Mouse (Mus musculus) mesoderm, embryonic 11.5 days (tissue): Measurements from ENCODE around the gene Gap43.
"Not testable (repeated sequence)": the region's sequence is repeated elsewhere in the genome, so short reads cannot be mapped to it uniquely, and the experiment has no call there.

ENCODE experiments used
- DNase-seq: peaks from one replicate; pipeline ENCODE4 v3.0.0-alpha.2; 2012; ENCODE audit warnings: low read depth, low spot score

Gap43 gene

DNA sequence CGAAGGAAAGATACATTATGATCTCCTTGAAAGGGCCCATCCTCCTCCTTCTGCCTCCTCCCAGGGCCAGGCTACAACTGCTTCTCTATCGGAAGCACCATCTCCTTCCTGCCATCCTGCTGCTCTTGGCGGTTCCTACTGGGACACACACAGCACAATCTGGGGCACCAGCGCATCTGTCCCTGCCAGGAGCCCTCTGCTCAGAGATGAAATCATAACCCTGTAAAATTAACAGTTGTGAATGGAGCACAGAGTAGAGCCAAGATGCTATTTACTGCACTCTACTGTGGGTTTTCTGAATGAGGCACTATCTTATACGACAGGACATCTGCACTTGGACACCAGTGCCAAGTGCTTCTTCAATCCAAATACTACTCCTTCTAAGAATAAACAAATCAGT, 46.0 kb downstream of the Gap43 start:
- no peak for DNase-seq

DNA sequence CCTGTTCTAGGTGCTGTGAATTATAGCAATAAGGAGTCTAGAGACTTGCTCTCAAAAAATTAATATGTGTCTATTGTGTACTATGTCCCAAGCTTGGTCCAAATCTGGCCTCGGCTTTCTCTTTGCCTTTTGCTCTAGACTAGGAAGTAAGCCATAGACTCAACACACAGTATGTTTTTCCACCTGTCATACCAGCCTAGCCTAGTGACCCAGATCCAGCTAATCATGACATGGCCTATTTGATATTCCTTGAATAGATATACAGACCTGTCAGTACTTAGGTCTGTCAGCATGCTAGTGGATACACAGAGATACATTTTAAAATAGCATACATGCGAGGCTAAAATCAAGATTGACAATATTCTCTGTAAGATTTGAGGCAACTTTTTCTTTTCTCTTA, 46.4 kb downstream of the Gap43 start:
- no peak for DNase-seq

GRCm38 (mm10) chr16:42291572-42291971, 48.9 kb downstream of the Gap43 start:
- DNase-seq, result no peak

DNA sequence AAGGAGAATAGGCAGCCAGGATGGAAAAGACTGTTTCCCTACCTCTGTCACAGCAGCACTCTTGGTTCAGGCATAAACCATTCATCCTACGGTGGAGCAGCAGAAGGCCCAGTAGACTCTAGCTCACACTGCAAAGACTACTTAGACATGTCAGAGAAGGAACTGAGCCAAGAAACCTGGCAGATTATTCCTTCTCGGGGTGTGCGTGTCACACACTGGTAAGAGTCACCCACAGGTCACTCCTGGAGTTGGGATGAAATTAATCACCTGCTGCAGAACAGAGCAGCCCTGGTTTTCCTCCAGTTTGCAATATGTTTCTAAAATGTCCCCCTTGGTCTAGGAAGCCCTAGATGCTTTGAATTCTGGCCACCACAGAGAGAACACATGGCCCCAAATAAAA, 56.4 kb downstream of the Gap43 start:
- DNase-seq, result no peak

GRCm38 (mm10) chr16:42277713-42278112, 62.7 kb downstream of the Gap43 start:
- DNase-seq, result no peak

DNA sequence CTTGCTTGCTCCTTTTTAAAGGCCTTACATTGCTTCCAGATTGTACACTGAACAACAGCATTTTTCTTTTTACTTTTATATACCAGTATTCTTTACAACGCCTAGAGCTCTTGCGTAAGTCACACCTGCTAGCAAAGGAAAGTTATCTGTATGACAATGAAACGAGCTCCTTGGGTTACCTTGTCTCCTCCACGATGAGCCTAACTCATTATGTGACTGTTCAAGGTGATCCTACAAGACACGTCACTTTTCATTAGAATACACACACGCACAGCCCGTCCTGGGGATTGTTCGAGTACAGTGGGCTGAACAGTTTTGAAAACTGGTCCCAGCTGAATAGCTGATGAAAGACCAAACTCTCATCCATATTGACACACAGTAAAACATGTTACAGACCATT, 63.2 kb downstream of the Gap43 start:
- no peak for DNase-seq

DNA sequence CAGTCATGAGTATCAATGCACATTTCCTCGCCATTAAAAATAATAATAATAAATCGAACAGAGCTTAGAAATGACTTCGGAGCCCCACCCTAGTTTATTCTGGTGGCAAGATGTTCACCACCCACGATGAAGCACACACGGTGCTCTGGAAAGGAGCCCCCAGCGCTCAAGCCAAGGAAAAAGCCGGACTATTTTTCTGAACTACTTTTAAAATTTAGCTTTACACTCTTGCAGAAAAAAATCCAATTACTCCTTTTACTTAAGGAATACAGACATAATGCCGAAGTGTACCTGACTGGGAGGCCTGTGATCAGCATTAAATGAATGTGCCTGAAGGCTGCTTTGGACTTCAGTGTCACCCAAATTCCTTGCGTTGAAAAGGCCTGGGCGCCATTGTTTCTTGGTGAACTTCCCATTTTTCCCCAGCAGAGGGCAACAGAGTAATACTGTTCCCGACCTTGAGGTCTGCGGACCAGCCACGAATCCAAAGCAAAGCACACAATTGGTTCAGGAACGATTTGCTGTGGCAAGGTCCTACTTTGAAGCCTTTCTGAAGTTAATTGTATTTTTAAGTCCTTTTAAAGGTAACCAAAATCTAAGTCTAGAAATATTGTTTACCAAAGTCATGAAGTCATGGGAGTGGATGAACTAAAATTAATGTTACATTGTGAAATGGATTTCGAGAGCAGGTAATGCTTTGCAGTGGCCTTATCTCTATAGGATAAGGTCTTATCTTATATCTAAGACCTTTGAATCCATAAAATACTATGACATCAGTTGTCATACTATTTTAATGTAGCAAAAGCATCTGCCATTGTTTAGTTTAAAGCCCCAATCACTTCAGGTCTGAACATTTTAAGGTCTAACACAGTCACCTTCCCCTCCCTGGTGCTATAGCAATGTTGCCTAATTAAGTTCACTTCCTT, 64.0 kb downstream of the Gap43 start:
- DNase-seq, result peak; percentile 83

DNA sequence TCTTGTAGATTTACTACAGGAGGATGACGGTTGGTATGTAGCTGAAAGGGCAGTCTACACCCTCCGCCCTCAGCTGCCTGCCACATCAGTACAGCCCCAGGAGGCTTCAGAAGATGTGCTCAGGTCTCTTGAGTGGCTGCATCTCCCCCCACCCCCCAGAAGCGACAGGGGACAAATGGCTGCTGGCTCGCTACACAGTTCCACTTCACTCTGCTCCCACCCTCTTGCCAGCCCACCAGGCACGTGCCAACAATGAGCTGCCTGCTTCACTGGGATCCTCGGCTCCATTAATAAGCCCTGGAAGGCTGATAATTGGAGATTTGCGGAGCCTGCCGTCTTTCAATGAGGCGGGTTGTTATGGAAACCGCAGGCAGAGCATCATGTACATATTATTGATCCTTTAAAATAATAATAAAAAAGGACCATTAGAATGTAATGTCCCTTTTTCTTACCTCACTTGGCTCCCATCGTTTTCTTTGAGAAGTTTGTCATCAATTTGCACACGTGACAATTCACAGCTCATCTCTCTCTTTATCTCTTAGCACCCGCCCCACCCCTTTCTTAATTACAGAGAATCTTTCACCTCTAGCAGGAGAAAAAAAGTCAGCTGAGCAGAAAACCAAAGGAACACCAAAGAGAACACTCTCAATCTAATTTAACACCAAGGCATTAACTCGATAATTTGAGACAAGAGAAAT, 64.8 kb downstream of the Gap43 start:
- peak; percentile 23 for DNase-seq

- no peak for DNase-seq
These were observed 69.2 kb downstream of the Gap43 start for GRCm38 (mm10) chr16:42271213-42271612.

DNA sequence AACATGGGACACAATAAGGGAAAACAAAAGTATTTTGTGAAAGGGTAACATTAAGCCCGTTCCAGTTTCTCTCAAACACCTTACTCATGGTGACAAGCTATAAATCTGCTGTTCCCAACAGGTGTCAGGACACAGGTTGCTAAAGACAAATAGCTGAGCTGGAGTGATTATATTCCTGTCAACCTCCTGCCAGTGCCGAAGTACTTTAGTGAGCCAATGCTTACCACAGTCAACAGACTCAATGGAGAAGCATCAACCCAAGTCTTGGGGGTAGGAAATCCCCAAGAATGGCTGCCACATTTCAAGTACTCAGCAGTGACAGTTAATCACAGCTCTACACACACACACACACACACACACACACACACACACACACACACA, 70.9 kb downstream of the Gap43 start:
- no peak for DNase-seq

DNA sequence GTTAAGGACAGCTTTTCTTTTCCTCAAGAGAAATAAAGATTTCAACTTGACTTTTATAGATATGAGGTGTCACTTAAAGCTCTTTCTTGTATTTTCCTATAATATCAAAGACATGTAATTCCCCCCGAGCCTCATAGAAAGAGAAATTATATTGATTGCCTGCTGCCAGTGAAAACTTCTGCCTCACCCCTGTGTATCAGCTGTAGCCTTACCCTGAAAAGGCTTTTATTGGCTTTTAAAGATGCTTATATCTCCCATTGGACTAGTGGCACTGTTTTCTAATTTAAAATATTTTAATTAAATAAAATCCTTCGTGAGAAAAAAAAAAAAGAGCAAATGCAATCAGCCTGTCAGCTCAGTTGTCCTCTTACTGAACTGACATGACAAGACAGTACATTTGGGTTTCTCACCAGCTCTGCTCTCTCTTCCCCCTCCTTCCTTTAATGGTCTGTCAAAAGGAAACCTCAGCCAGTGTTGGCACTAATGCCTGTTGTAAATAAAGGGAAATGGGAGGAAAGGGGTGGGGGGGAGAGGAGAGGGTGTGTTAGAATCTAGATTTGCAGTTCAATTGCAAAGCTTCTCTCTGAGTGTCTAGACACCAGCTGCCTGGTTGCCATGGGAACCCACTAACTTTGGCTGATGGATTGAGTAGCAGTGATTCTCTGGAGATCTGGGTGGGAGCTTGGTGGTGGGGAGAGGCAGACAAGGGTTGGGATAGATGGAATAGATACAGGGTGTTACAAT, 71.4 kb downstream of the Gap43 start:
- peak; percentile 90 for DNase-seq

GRCm38 (mm10) chr16:42265185-42265584, 75.3 kb downstream of the Gap43 start:
- no peak for DNase-seq

DNA sequence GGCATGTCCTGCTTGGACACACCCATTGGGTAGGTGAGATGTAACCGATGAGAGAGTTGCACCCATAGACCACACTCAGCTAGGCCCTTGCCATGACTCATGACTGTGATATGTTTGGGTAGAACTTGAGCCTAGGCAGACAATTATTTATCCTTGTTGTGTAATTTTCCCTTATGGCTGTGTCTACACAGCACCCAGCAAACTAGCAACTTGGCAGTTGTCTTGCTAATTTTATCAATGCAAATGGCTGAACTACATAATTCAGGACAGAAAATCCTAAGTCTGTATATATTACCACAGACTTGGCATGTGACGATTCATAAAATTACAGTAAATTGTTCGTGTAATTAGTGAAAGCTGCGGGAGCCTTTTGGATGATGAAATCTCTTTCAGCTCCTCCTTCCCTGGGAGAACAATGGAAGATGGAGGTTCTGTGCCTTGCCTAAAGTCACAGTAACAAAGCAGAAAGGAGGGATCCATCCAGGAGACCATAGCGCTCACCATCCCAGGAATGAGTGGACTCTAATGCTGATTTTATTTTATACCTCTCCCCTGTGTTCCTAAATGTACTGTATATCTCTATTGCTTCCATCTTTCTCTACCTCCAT, 77.4 kb downstream of the Gap43 start:
- DNase-seq, result no peak

DNA sequence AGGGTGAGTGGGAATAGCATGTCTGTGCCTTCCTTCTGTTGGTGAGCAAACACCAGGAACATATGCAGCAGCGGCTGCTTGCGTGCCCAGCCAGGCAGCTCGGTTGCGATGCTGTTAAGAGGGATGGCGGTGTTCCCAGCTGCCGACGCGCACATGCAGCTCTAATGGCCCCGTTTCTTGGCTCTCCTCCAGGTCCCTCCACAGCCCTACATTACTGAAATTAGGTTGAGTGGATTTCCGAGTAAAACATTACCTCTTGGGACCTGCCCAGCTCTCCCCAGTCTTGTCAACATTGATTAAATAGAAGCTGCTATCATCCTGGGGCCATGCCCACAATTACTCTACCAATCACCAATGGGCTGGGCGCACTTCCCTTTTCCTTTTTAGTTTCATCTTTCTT, 84.8 kb downstream of the Gap43 start:
- peak; percentile 34 for DNase-seq

DNA sequence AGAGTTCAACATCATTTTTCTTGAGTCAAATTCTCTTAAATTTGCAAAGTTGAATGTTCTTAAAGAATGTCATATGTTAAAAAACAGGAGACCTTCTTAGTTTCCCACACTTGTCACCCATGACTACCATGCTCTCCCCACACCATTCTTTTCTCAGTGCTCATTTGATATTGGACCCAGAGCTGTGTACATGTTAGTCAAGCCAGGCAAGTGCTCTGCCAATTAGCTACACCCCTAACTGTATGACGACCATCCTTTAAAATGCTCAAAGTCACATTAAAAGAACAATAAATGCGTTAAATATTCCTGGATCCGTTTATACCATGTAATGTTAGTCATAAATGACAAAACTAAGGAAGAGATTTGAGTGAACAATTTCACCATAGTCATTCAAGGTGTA, 85.2 kb downstream of the Gap43 start:
- no peak for DNase-seq

DNA sequence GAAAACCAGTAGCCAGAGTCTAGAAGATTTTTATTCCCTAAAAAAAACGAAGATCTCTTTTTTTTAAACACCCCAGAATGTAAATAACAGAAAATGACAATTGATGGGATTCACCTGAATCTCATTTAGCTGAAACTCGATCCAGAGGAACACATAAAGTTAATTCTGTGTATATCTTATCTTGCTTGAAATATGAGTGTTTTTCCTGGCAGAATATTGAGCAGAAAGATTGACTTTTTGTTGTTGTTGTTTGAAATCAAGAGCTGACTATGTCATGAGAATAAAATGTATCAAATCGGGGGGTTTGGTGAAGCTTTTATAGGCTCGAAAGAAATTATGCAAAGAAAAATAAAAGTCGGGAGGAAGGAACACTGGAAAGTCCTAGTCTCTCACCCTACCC, 88.2 kb downstream of the Gap43 start:
- DNase-seq, result no peak

DNA sequence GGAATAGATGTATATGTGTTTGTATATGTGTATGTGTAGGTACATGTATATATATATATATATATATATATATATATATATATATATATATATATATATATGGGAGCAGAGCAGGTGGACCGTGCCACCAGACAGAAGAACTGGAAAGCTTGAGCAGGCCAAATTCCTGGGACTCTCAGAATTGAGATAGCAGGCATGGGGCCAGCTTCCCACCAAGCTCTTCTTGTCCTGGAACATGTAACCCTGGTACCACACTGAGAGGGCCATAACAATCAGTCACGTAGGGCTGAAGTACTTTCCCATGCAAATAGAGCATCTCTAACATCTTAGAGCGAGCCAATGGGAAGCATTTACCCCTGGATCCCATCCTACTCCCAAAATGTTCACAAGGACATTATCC, 96.3 kb downstream of the Gap43 start:
- DNase-seq, result not testable (repeated sequence)

DNA sequence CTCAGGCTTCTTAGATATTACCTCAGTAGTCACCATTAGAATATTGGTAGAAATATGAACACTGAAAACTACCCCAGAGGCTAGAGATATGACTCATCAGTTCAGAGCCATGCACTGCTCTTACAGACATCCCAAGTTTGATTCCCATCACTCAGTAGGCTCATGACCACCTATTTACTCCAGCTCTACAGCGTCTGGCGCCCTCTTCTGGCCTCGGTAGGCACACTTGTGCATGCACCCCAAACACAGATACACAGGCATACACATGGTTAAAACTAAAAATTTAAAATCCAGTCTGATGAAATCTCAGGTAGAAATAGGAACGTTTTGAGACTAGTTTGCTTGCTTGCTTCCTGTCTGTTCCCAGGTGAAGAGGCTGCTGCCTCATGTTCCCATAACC, 109.1 kb downstream of the Gap43 start:
- DNase-seq, result no peak
